Mouse (Mus musculus) R1 (cell line): ENCODE results near the gene Ada.
"Not testable (repeated sequence)": the region's sequence is repeated elsewhere in the genome, so short reads cannot be mapped to it uniquely, and the experiment has no call there.

Experiments
- DNase-seq: peaks from one replicate; pipeline ENCODE4 v3.0.0-alpha.2; 2018; ENCODE audit warnings: low read depth, low spot score

Ada gene

DNA sequence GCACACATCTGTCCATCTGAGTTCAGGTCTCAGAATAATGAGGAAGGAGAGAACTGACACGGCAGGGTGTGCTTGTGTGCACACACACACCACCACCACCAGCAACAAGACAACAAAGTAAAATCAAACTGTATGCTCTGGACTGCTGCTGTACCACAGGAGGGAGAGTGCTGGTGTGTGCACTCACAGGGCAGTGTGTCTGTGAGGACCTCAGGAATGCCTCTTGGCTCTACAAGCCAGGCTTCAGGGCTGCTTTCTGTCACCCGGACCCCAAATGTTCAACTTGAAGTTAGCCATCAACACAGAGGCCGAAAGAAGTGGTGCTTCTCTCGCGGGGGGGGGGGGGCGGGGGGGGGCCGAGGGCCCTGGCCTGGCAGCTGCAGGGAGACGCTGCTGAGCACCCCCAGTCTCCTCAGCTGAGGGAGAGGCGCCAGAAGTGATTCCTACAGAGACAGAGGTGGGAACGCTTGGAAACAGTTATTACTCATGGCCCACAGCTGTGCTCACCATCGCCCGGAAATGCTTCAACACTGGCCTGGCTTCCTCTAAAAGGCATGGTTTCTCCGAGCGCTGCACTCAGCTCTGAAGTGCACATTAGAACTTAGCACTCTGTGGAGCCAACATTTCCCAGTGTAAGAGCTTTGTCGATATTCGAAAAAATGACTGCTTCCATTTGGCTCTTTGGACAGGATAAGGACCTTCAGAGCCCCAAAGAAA, 52.1 kb downstream of the Ada start:
- DNase-seq: no peak

DNA sequence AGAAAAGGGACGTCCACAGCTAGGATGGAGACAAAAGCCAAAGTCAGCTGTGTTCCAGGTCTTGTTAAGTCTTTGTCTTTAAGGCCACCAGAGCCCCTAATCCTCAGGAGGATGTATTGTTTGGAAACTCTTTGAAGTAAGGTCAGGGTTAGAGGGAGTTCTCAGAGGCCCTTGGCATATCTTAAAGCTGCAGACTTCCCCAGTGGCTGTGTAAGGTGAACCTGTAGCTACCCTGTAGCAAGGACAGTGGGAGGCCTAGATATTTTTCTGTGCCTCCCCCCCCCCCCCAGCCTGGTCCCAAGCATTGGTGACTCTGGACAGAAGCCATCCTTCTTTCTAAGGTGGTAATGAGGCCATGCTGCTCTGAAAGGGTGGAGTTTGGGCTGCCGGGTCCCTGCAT, 53.3 kb downstream of the Ada start:
- DNase-seq: no peak

DNA sequence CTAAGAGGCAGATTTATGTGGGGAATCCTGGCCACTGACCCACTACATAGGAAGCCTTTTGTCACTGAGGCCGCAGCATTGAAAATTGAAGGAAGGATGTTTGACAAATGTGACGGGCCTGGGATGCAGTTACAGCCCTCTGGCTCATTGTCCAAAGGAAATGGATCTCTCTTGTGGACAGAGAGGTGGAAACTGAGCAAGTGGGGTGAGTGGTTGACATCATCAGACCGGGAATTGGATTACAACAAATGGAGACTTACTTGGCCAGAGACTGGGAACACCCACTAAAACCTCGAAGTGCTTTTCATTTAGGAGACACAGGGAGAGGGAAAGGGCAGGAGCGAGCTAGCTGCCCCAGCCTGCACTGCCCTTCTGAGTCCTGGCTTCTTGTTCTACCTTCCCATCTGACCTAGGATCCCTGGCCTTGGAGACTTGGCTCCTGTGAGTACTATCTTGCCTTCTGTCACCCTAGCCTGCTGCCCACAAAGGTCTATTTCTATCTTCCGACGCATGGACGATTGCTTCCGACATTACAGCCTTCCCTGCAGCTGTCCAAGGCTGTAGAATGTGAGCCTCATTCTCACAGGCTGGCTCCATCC, 56.2 kb downstream of the Ada start:
- DNase-seq: no peak

DNA sequence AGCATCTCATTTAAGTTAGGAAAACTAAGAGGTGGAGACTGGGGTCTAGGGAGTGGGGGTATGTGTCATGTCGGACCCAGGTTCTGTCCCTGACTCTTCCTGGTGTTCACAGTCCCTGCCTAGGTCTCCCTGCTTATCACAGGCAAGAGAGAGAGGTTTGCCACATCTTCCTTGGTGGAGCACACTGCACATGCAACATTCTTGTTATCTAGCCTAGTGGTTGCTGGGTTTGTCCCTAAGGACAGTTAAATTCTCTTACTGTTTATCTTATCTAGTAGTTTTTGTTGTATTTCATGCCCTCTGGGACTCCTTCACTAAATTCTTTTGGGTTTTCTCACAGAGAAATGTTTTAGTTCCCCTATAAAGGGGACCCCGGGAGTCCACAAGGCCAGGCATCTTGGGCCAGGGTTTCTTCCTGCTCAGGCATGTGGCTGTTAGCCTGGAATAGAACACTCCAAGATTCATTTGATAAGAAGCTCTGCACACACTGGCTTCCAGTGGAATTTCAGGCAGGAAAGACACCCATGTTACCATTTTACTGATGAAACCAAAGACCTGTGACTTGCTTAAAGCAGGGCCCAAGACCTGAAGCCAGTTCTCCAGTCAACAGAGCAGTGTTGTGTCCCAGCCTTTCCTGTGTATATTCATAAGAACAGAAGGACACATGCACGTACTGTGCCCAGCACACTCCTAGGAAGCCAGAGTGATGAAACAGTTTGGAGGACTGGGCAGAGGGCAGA, 57.0 kb downstream of the Ada start:
- DNase-seq: no peak

DNA sequence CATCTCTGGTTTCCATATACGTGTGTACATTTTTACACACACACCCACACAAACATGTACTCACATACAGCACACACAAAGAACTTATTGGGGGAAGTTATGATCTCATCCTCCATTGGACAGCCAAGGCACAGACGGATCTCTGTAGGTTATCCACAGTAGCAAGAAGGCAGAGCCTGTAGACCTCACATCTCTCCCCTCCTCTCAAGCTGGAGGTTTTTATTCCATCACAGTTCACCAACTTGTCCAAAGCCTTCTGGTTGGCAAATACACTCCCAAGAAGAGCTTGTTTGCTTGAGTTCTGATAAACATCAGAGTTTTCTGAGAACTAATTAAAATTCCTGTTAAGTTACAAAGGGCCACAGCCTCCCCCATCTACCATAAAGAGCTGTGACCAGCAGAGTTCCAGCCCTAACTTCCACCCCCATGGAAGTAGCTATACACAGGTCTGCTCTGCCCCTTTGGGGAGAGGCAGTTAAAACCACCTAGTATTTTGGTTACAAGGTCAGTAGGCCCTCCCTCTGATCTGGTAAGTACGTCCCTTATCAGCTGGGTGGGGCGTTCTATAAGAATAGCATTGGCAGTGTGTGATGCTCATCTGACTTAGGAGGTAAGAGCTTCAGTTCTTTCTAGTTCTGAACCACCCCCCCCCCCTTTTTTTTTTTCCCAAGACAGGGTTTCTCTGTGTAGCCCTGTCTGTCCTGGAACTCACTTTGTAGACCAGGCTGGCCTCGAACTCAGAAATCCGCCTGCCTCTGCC, 58.0 kb downstream of the Ada start:
- DNase-seq: no peak

DNA sequence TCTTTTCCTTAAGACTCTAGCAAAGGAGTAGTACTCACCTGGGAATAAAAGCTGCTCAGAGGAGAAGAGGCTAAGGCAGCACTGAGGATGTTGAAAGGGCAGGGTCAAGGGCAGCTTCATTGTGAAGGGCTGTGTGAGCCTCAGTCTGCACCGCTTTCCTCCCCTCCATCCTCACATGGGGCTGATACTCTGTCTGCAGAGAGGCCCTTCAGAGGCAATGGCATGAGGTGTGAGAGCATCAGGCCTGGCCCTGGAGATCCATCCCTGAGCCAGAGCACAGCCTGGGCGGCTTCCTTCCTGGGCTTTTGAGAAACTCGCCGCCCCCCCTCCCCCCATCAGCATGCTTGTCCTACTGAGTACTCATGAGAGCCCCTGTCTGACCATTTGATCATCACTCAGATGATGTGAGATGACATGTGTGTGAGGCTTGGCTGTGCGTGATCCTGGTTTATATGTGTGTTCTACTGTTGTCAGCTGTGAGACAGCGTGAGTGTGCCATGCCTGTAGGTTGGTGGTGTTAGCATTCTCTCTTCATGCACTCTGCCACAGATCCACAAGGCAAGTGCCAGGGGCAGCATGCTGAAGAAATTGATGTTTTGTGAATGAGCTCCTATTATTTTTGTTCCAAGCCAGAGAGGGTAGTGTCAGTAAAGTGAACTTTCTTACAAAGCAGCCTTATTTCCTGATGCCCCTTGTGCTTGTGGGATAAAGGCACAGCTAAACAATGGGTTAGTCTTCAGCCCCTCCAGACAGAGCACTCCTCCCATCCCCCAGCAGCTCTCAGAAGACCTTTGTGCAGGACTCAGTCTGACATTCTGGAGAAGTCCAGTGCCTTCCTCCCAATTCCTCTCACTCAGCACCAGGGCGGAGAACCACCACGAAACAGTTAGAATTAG, 59.4 kb downstream of the Ada start:
- no peak for DNase-seq

DNA sequence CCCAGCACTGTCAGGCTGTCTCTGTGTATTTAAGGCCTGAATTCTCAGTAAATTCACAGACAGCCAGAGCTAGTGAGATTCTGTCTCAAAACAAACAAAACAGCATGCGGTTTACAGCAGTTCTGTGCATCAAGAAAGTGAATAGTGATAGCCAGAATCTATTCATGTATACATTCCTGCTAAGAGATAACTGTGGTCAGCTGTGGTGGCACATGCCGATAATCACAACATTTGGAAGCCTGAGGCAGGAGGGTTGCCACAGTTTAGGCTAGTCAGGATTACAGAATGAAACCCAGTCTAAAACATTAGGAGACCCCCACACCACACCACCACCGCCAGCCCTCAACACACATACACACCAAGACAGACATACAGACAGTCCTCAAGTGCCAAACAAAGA, 60.3 kb downstream of the Ada start:
- DNase-seq: no peak

DNA sequence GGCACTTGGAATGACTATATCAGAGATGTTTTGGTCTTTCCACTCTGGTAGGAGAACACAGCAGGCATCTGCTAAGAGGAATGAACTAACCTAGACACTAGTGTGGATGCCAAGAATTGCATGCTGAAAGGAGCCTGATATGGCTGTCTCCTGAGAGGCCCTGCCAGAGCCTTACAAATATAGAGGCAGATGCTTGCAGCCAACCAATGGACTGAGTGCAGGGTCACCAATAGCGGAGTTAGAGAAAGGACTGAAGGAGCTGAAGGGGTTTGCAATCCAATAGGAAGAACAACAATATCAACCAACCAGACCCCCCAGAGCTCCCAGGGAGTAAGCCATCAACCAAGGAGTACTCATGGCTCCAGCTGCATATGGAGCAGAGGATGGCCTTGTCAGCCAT, 61.7 kb downstream of the Ada start:
- not testable (repeated sequence) for DNase-seq

DNA sequence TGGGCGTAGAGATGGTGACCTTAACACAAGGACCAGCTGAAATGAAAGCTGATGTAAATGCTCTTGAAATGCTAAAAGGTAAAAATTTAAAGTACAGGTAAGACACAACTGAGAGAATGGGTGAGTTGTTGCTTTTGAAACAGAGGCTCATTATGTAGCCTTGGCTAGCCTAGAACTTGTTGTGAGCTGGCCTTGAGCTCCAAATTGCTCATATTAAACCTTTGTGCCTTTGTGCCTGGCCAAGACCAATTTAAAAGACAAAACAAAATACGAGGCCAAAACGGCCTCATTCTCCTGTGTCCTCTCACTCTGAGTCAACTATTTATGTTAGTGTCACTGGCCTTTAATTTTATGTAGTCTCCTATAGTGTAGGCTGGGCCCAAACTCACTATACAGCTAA, 63.2 kb downstream of the Ada start:
- DNase-seq: no peak

DNA sequence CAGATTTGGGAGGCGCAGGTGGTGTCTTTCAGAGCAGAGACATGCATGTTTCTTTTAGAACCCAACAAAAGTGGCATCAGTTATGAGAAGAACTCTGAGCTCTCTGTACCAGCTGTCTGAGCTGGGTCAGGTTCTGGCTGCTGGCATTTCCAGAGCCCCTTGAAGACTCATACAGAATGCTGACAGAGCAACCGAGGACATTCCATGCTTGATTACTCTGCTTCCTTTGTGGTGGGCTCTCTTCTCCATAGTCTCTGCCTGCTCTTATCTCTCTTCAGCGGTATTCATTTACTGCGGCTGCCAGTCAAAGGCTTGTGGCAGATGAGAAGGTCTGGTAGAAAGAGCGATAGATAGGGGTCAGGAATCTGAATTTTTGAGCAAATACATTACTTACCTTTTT, 63.8 kb downstream of the Ada start:
- no peak for DNase-seq

DNA sequence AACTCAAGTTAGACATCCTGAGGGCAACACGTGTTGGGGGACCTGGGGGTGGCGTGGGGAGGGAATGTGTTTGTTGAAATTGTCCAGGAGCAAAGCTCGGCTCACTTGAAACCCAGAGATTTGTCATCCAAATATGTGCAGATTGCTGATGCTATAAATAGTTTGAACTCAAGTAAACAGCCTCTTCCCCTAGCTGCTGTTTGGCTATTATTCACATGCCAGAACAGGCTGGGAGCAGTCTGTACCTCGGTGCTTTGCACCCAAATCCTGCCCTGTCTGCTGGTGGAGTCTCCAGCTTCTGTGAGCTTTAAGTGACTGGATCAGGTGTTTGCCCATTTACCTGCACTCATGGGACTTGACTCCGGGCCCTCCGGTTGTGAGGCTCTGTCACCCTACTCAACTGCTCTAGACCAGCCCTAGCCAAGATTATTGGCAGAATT, 64.3 kb downstream of the Ada start:
- no peak for DNase-seq

DNA sequence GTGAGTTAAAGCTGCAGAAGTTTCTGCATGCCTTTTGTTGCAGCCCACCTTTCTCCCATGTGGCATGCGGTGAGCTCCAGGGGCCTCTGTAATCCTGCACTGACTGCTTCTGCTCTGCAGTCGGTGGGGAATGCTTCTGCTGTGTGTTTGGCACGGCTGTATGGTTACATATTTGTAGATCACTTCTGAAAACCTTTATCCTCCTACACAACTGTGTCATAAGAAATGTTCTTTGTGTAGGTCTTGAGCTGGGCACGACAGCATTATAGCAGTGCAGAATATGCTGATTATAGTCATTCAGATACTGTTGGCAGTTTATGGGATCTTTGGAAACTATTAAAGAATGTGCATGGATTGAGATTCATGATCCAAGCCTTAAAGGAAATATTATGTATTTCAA, 64.8 kb downstream of the Ada start:
- DNase-seq: no peak

DNA sequence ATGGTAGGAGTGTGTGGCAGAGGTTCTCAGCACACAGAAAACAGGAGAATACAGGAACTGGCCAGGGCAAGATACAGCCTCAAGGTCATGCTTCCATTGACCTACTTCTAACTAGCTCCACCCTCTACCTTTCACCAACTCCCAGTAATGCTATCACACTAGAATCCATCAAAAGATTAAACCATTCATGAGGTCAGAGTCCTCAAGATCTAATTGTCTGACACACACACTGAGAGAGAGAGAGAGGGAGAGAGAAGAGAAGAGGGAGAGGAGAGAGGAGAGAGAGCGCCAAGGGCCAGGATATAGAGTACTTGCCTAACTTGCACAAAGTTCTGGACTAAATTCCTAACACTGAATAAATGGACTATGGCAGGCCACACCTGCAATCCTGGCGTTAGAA, 67.7 kb downstream of the Ada start:
- no peak for DNase-seq

DNA sequence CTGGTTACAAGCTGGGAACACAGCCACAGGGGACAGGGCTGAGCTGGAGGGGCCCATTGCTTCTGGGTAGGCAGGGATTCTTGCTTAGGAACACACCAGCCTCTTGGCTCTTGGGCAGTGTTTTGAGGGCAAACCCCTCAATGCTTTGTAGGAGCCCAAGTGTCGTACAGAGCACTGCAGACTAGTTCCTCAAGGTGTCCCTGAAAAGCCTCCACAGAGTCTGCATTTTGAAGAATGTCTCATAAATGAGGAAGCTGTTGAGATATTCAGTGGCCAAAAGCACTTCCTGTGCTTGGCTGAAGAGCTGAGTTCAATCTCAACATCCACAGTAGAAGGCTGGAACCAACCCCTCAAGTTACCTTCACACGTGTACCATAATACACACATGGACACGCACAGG, 73.3 kb downstream of the Ada start:
- no peak for DNase-seq
